Mouse (Mus musculus) stomach, embryonic 14.5 days (tissue): Measurements from ENCODE around the gene B4galt4. TPM values are rescaled to one million over a fixed set of nuclear protein-coding genes. Genes with fewer than 3 reads are reported as not detected.
A peak's percentile ranks its signal among the peaks of the same experiment; 100 is the strongest.

ENCODE experiments used
- ATAC-seq: fragments of 200-750 bp; cut with Nextera tagmentation; 2 replicates; pipeline ENCODE4 v1.8.0; 2017; ENCODE audit warnings: low read depth, moderate TSS enrichment; ENCODE audit not compliant: insufficient number of reproducible peaks, insufficient read depth, low FRiP score
- H3K27ac ChIP-seq: fragments of 300-500 bp; sonication (generic); 2 replicates; pipeline ENCODE4 v1.5.1; 2014; ENCODE audit warnings: mild to moderate bottlenecking, low read length, moderate library complexity, mixed read lengths
- H3K27me3 ChIP-seq: fragments of 300-500 bp; sonication (generic); 2 replicates; pipeline ENCODE4 v1.6.1; 2014; ENCODE audit warnings: low read length, control low read depth, mixed read lengths; ENCODE audit not compliant: control insufficient read depth, insufficient read depth
- H3K36me3 ChIP-seq: fragments of 300-500 bp; sonication (generic); 2 replicates; pipeline ENCODE4 v1.6.1; 2014; ENCODE audit warnings: mild to moderate bottlenecking, control low read depth, low read length, moderate library complexity, mixed read lengths; ENCODE audit not compliant: control insufficient read depth, insufficient read depth
- H3K4me1 ChIP-seq: fragments of 300-500 bp; sonication (generic); 2 replicates; pipeline ENCODE4 v1.6.1; 2014; ENCODE audit warnings: low read length, control low read depth, mixed read lengths; ENCODE audit not compliant: control insufficient read depth, insufficient read depth
- H3K4me2 ChIP-seq: fragments of 300-500 bp; sonication (generic); replicated peaks from 2 replicates; pipeline ENCODE4 v1.6.1; 2014; ENCODE audit warnings: low read depth, low read length, control low read depth
- H3K4me3 ChIP-seq: fragments of 300-500 bp; sonication (generic); 2 replicates; pipeline ENCODE4 v1.5.1; 2014; ENCODE audit warnings: low read depth, low read length, control low read depth
- H3K9ac ChIP-seq: fragments of 300-500 bp; sonication (generic); replicated peaks from 2 replicates; pipeline ENCODE4 v1.6.1; 2014; ENCODE audit warnings: low read depth, mild to moderate bottlenecking, control low read depth, low read length, moderate library complexity, mixed read lengths
- H3K9me3 ChIP-seq: fragments of 300-500 bp; sonication (generic); 2 replicates; pipeline ENCODE4 v1.6.1; 2016; ENCODE audit warnings: low read depth, low read length, control low read depth; ENCODE audit not compliant: control insufficient read depth
- WGBS: fragments of 180-500 bp; shearing (Covaris S2); extraction: QIAGEN DNeasy Blood & Tissue Kit; methylation state at CpG from one replicate; pipeline ENCODE4 v1.1.7; 2014; 5-methylcytosine and 5-hydroxymethylcytosine counted together
- polyA plus RNA-seq: library from polyadenylated mRNA; unstranded; fragments of >200 nt; fragmentation: Nextera tagmentation; extraction: Ambion mirVana; gene quantifications from 2 replicates; pipeline ENCODE4 v1.2.1, GENCODE M21; 2014

The B4galt4 gene
- polyA plus RNA-seq, result 25.1 and 30.0 TPM in 2 replicates

DNA sequence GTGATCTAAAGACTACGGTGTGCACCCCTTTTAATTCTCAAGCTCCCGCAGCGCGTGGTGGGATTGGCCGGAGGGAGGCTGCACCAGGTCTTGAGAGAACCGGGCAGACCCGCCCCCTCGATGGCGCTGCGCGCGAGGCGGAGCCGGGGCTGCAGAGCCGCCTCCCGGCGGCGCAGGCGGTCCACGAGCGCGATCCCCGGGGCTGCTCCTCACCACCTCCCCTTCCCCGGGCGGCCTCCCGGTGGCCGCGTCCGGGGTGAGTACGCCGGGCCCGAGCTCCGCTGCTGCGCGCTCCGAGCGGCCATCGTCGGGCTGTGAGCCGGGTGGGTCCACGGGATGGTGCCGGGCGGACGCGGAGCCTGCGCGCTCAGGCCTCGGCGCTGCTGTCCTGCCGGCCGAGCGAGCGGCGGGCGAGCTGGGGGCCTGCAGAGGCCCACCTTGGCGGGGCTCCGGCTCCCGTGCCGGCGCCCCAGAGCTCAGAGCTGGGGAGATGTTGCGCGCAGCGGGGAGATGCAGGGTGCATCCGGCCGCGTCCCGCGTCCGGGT, at the start of gene B4galt4:
TSS of gene B4galt4 (plus strand) at position 152 of the 546 bp plus-strand sequence.
- peak; percentile 94 for ATAC-seq
- under 1% methylated on average over 49 of the region's 69 CpGs for WGBS
- peak within 1 kb of the TSS; percentile 74 for H3K9ac ChIP-seq
- H3K4me2 ChIP-seq, result peak within 1 kb of the TSS; percentile 55
- H3K9me3 ChIP-seq, result no peaks in the 10 kb centered on the region
- H3K4me3 ChIP-seq, result peak within 1 kb of the TSS; percentile 80
- H3K27ac ChIP-seq, result peak within 1 kb of the TSS; percentile 76
- H3K27me3 ChIP-seq, result no peaks in the 10 kb centered on the region
- no peaks in the 10 kb centered on the region for H3K4me1 ChIP-seq
- no peaks in the 10 kb centered on the region for H3K36me3 ChIP-seq

DNA sequence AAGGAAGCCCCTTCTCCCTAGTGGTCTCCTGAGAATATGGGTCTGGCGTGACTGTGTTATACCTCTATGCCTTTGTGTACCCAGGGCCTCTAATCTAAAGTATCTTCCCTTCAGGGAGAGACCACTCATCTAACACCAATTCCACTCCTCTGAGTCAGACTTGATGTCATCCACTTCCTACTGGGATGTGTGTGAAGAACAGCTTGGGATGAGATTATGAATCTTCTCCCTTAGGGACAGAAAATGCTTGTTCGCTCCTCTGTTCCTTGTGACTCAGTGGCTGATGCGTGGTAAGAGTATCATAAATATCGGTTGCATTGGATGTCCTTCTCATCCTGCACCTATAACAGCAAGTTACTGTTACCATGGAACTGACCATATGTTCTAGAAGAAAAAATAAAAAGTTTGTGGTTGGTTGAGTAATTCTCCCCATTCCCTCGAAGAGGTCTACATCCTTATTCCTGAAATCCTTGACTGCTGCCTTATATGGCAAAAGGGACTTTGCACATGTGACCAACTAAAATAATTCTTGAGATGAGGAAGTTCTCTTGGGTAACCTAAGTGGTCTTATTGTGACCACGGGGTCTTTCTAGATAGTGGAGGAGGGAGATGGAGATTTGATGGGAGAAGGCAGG, 47.0 kb upstream of the B4galt4 start:
- Histone ChIP-seq H3K27me3 (no peaks in the 10 kb centered on the region), H3K4me1 (peaks cover 4% of the 10 kb centered on the region), H3K36me3 (no peaks in the 10 kb centered on the region), H3K4me2 (no peak overlapping the region), H3K4me3 (no peak overlapping the region), H3K27ac (no peak overlapping the region), H3K9me3 (no peaks in the 10 kb centered on the region), H3K9ac (no peak overlapping the region)
- WGBS, result 93% methylated on average over 6 of the region's 6 CpGs
- no peak for ATAC-seq

DNA sequence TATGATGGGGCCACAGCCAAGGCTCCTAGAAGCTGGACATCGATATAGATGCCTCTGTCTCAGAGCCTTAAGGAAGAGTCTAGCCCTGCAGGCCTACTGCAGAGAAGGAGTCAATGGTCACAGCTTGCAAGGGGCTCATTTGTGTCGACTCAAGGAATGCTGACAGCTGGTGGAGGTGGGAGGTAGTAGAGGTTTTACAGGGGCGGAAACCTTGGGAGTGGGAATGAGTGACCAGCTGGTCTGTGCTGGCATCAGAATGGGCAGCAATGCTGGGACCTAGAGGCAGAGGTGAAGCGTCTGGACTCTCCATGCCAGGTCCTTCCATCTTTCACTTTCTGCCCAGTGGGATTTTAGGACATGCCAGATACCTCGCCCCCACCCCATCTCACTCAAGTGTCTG, 46.5 kb upstream of the B4galt4 start:
- ATAC-seq, result no peak
- 79% methylated on average over 5 of the region's 5 CpGs for WGBS
- H3K9me3 ChIP-seq, result no peaks in the 10 kb centered on the region
- H3K9ac ChIP-seq, result no peak overlapping the region
- H3K36me3 ChIP-seq, result no peaks in the 10 kb centered on the region
- no peak overlapping the region for H3K4me3 ChIP-seq
- no peak overlapping the region for H3K27ac ChIP-seq
- no peak overlapping the region for H3K4me2 ChIP-seq
- H3K4me1 ChIP-seq, result 0 out of 2 replicates have a peak, but pooled peaks cover 2% of the 10 kb centered on the region
- H3K27me3 ChIP-seq, result no peaks in the 10 kb centered on the region

DNA sequence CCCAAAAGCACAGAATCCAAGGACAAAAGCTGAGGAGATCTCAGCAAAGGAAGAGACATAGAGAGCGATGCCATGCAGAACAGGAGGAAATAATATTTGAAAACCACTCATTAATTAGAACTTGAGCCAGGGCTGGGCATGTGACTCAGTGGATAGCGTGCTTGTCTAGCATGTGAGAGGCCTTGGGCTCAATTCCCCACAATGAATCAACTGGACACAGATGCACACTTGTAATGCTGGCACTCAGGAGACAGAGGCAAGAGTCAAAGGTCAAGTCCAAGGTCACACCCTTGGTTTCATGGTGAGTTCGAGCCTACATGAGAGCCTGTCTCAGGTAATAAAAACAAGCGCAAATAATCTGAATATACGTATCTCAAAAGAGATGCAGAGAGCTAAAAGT, 44.5 kb upstream of the B4galt4 start:
- Histone ChIP-seq H3K4me1 (0 out of 2 replicates have a peak, but pooled peaks cover 5% of the 10 kb centered on the region), H3K27ac (no peak overlapping the region), H3K27me3 (no peaks in the 10 kb centered on the region), H3K9me3 (no peaks in the 10 kb centered on the region), H3K4me3 (no peak overlapping the region), H3K9ac (no peak overlapping the region), H3K4me2 (no peak overlapping the region), H3K36me3 (no peaks in the 10 kb centered on the region)
- WGBS, result 85% methylated on average over 5 of the region's 5 CpGs
- ATAC-seq, result no peak

- Histone ChIP-seq H3K27me3 (no peaks in the 10 kb centered on the region), H3K36me3 (no peaks in the 10 kb centered on the region), H3K27ac (no peak overlapping the region), H3K4me2 (no peak overlapping the region), H3K4me3 (no peak overlapping the region), H3K9ac (no peak overlapping the region), H3K9me3 (no peaks in the 10 kb centered on the region), H3K4me1 (0 out of 2 replicates have a peak, but pooled peaks cover 5% of the 10 kb centered on the region)
- 80% methylated on average over 16 of the region's 16 CpGs for WGBS
- ATAC-seq, result no peak
These were observed 41.5 kb upstream of the B4galt4 start for GRCm38 (mm10) chr16:38700392-38701162.

DNA sequence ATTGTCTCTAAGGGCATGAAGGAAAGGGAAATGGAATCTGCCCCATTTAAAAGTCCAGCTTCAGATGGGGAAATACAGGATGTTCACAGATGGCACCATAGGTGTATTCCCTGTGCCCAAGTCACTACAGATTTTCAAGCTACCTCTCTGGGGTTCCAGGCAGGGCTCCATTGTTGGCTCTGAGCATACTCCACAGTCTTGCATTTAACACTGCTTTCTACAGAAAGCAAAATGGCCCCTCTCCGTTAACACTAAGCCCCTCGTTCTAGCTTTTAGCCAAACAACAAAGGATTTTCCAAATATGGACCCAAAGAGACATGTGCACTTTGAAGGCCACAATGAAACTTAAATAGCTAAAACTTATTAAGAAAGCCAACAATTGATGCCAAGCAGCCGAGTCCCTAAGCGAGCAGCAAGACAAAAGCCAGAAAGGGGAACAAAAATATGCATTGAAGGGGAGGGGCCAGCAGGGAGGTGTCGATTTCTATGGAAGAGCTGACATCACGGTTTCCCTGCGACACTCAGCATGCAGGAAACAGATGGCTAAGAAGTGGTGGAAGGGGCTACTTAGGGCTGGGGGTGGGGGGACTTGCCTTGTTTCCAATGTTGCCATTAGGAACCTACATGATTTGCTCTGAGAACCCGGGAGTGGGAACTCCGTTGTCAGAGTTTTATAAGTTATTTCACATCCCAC, 40.4 kb upstream of the B4galt4 start:
- Histone ChIP-seq H3K9ac (no peak overlapping the region), H3K27me3 (no peaks in the 10 kb centered on the region), H3K27ac (peak overlapping the region; percentile 21; the same call in 1 of the 2 replicates), H3K4me2 (no peak overlapping the region), H3K36me3 (no peaks in the 10 kb centered on the region), H3K4me1 (0 out of 2 replicates have a peak, but pooled peaks cover 5% of the 10 kb centered on the region), H3K9me3 (no peaks in the 10 kb centered on the region), H3K4me3 (no peak overlapping the region)
- WGBS, result 38% methylated on average over 9 of the region's 9 CpGs
- ATAC-seq, result no peak

- no peak overlapping the region for H3K9ac ChIP-seq
- no peak for ATAC-seq
- H3K27ac ChIP-seq, result no peak overlapping the region; the same call in 1 of the 2 replicates
- no peak overlapping the region for H3K4me2 ChIP-seq
- no peak overlapping the region for H3K4me3 ChIP-seq
- H3K27me3 ChIP-seq, result no peaks in the 10 kb centered on the region
- H3K9me3 ChIP-seq, result no peaks in the 10 kb centered on the region
- H3K4me1 ChIP-seq, result 0 out of 2 replicates have a peak, but pooled peaks cover 5% of the 10 kb centered on the region
- no peaks in the 10 kb centered on the region for H3K36me3 ChIP-seq
- 86% methylated on average over 3 of the region's 3 CpGs for WGBS
These were observed 39.7 kb upstream of the B4galt4 start for GRCm38 (mm10) chr16:38702316-38702715.

GRCm38 (mm10) chr16:38703501-38703900, 38.6 kb upstream of the B4galt4 start:
- no peaks in the 10 kb centered on the region for H3K36me3 ChIP-seq
- H3K9ac ChIP-seq, result no peak overlapping the region
- no peaks in the 10 kb centered on the region for H3K9me3 ChIP-seq
- H3K4me2 ChIP-seq, result no peak overlapping the region
- 51% methylated on average over 6 of the region's 6 CpGs for WGBS
- no peak for ATAC-seq
- no peak overlapping the region for H3K4me3 ChIP-seq
- 0 out of 2 replicates have a peak, but pooled peaks cover 5% of the 10 kb centered on the region for H3K4me1 ChIP-seq
- no peaks in the 10 kb centered on the region for H3K27me3 ChIP-seq
- H3K27ac ChIP-seq, result no peak overlapping the region
